Mouse (Mus musculus) granulocyte monocyte progenitor cell, adult 5-6 weeks (primary cell): ENCODE results near the gene Papss1. TPM values are rescaled to one million over a fixed set of nuclear protein-coding genes. Genes with fewer than 3 reads are reported as not detected.

Experiments used
- ATAC-seq: replicated peaks from 2 replicates; pipeline ENCODE4 v1.8.0; 2016; ENCODE audit warnings: mild to moderate bottlenecking, moderate TSS enrichment, inconsistent platforms; ENCODE audit not compliant: poor library complexity, severe bottlenecking
- total RNA-seq, 2 experiments: library from RNA; stranded (forward) in 1 of 2; stranded (reverse) in 1 of 2; fragments of 200-712, 200-1000 nt in 1 of 2; fragments of >200 nt in 1 of 2; fragmentation: Nextera tagmentation in 1 of 2; gene quantifications; 2 replicates each; pipeline ENCODE4 v1.2.3; 2014 to 2017

The Papss1 gene
- total RNA-seq, 2 experiments from 2014 or later: 15.4 to 25.3 TPM

GRCm38 (mm10) chr3:131630407-131631317, 66.1 kb downstream of the Papss1 start:
- no peak for ATAC-seq

- ATAC-seq: no peak
Measured at GRCm38 (mm10) chr3:131631318-131631870, 66.8 kb downstream of the Papss1 start.

- ATAC-seq: no peak
Measured at GRCm38 (mm10) chr3:131634091-131634490, 69.5 kb downstream of the Papss1 start.

- no peak for ATAC-seq
Measured at GRCm38 (mm10) chr3:131636126-131636525, 71.6 kb downstream of the Papss1 start.

GRCm38 (mm10) chr3:131637008-131637407, 72.4 kb downstream of the Papss1 start:
- ATAC-seq: no peak

GRCm38 (mm10) chr3:131637664-131638063, 73.1 kb downstream of the Papss1 start:
- ATAC-seq: no peak

- no peak for ATAC-seq
Measured at GRCm38 (mm10) chr3:131638216-131638615, 73.6 kb downstream of the Papss1 start.

- ATAC-seq: peak; percentile 92
Measured at GRCm38 (mm10) chr3:131642681-131643292, 78.2 kb downstream of the Papss1 start.

- ATAC-seq: no peak
Measured at GRCm38 (mm10) chr3:131645203-131645602, 80.6 kb downstream of the Papss1 start.

- ATAC-seq: no peak
Measured at GRCm38 (mm10) chr3:131654366-131654765, 89.8 kb downstream of the Papss1 start.

GRCm38 (mm10) chr3:131656032-131656431, 91.5 kb downstream of the Papss1 start:
- ATAC-seq: no peak

- no peak for ATAC-seq
Measured at GRCm38 (mm10) chr3:131660126-131660525, 95.6 kb downstream of the Papss1 start.

GRCm38 (mm10) chr3:131660629-131661028, 96.1 kb downstream of the Papss1 start:
- no peak for ATAC-seq

GRCm38 (mm10) chr3:131662589-131663148, 98.1 kb downstream of the Papss1 start:
- no peak for ATAC-seq

GRCm38 (mm10) chr3:131669910-131670309, 105.3 kb downstream of the Papss1 start:
- no peak for ATAC-seq

GRCm38 (mm10) chr3:131686106-131686505, 121.5 kb downstream of the Papss1 start:
- ATAC-seq: no peak

GRCm38 (mm10) chr3:131689949-131690348, 125.4 kb downstream of the Papss1 start:
- no peak for ATAC-seq

- no peak for ATAC-seq
Measured at GRCm38 (mm10) chr3:131690543-131690942, 126.0 kb downstream of the Papss1 start.

- ATAC-seq: no peak
Measured at GRCm38 (mm10) chr3:131691202-131691601, 126.6 kb downstream of the Papss1 start.
